Mouse (Mus musculus): ENCODE measurements around the gene Baiap2.

DNA sequence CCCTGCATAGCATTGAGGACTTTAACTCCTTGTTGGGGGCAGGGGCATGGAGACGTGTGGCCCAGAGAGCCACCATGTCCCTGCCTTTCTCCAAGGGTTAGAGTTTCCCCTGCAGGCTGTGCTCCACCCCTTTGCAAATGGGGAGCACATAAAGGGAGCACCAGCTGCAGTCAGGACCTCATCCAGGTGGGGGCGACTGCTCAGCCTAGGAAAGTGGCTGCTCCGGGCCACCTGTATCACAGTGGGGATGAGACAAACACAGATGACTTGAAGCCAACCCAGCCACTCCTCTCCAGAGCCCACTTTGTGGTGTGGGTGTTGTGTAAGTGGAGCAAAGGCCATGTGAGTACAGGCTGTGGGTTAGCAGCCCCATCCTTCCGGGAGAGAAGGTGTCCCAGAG is 41.4 kb upstream of the Baiap2 start:
- TF ChIP-seq POLR2A (IDR thresholded peaks at IDR 0.05; ENCODE audit: extremely low read depth, insufficient read depth, low read length), result no peak
- TF ChIP-seq CTCF (IDR thresholded peaks at IDR 0.05; ENCODE audit: low read depth, low read length), result no peak
